Mouse (Mus musculus) erythroblast, adult 5-6 weeks (primary cell): ENCODE measurements at regions not wholly inside any gene's neighbourhood (a gene's known extent, or its start where the extent isn't known, plus 50 kb on each side); places are given as distances from the start of the nearest gene placed in this dataset.

Experiments
- ATAC-seq: replicated peaks from 2 replicates; pipeline ENCODE4 v1.8.0; 2016; ENCODE audit warnings: moderate number of reproducible peaks, mild to moderate bottlenecking, moderate TSS enrichment, inconsistent platforms; ENCODE audit not compliant: poor library complexity, low FRiP score, severe bottlenecking

- no peak for ATAC-seq
Measured at GRCm38 (mm10) chr4:45713837-45714508, 84.8 kb upstream of the Aldh1b1 start.

DNA sequence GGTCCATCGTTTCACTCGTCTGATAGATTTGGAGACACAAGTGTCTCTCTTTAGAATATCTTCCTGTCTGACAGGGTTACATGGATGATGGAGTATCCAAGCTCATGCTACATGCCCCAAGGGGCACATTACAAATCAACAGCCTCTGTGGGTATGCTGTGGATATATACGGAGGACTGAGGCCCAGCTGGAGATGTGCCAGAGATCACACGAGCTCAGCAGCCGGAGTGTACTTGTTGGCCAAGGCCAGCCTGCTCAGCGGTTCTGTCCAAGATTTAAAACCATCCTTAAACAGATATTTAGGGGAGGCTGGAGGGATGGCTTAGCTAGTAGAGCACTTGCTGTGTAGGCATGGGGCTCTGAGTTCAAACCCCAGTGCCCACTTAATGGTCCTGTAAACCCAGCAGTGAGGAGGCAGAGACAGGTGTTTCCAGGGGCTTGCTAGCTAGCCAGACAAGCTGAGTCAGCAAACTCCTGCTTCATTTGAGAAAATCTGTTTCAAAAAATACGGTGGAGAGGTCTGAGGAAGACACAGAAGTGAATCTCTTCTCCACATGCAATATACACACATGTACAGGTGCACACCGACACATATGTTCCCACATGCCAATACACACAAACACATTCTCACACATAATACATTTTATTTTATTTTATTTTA lies 85.6 kb upstream of the Aldh1b1 start:
- ATAC-seq = no peak

GRCm38 (mm10) chr4:45703997-45704396 lies 94.8 kb upstream of the Aldh1b1 start:
- ATAC-seq = no peak

- no peak for ATAC-seq
Measured at GRCm38 (mm10) chr4:45699601-45700000, 99.2 kb upstream of the Aldh1b1 start.

- ATAC-seq = no peak
Measured at GRCm38 (mm10) chr4:45695239-45695638, 103.6 kb upstream of the Aldh1b1 start.

DNA sequence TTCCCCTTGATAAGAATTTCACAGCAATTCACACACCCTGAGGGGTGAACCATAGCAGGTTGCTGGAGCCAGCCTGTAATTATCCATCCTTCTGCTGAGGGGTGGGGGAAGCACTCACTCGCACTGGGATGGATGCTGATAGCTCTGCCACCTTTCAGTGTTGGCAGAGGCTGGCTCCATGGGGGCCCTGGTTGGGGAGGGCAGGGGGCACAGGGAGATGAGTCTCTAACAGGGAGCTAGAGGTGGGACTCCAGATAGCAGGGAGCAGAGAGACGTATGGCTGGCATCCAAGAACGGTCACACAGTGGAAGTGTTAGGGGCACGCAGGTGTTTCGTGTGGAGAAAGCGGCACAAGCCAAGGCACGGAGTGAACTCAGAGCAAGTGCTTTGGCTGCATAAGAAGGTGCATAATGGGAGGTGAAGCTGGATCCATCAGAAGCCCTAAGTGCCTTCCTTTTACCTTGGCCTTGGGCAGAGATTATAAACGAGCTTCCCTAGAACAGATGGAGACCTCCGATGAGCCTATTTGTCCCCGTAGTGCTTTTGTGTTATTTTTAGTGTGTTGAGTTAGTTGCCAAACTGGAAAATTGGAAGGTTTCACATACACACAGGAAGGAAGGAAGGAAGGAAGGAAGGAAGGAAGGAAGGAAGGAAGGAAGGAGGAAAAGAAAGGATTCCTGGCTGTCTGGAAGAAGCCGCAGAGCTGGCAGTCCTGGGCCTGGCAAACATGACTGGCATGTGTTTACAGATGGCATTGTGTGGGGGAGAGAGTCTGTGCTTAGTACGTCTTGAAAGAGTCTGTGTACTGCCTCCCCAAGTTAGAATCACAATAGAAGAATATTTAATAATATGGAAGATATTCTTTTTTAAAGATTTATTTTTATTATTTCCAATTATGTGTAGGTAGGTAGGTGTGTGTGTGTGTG lies 108.6 kb upstream of the Aldh1b1 start:
- no peak for ATAC-seq

DNA sequence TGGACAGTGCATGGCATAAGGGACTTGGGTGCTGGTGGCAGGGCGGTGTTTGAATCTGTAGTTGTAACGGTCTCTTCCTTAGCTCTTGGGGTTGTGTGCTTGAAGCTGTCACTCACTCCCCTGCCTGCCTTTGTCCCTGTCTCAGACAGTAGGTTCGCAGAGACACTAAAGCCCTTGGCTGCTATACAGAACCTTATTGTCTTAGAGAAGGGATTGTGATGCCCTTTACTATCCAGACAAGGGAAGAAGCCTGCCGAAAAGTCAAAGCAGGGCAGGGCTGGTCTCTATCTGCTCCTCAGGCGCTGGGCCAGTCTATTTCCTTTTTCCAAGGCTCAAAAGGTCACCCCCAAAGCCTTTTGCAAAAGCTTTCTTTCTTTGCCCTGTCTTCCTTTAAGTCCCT lies 109.2 kb upstream of the Aldh1b1 start:
- ATAC-seq = no peak

GRCm38 (mm10) chr4:45688233-45688632 lies 110.6 kb upstream of the Aldh1b1 start:
- ATAC-seq = no peak

DNA sequence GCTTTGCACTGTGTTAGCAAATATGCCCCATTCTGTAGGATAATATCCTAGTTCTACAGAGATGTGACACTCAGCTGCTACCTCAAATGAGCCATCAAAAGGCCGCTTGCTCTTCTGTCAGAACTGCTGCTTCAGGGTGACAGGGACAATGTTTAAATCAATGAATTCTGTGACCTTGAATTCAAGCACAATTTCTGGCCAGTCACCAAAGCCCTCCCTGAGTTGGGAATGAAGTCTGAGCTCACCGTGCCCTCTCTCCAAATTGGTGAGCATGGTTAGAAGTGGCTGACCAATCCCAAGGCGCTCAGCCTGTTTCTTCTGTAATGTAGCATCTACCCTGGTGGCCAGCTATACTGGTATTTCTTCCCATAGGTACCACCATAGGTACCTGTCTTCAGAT lies 113.8 kb upstream of the Aldh1b1 start:
- no peak for ATAC-seq

GRCm38 (mm10) chr4:45683205-45683604 lies 115.6 kb upstream of the Aldh1b1 start:
- no peak for ATAC-seq

DNA sequence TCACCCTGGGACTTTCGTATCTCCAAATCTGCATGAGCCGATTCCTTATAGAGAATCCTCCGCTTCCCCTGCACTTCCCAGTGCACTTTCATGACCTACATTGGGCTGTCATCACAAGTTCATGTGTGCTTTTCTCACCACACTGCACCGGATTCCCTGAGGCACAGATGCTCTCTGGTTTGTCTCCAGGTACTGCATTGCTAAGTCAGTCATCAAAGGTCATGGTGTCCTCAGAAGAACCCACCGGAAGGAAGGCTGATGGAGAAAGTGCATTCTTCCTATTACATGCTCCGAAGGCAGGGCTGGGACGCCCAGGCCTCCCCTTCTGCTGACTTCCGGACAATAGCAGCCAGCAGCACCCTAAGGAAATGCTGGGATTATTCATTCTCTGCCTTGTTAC lies 116.1 kb upstream of the Aldh1b1 start:
- ATAC-seq = no peak

GRCm38 (mm10) chr4:45676137-45676536 lies 122.7 kb upstream of the Aldh1b1 start:
- ATAC-seq = no peak

- ATAC-seq = no peak
Measured at GRCm38 (mm10) chr4:45674291-45674690, 124.5 kb upstream of the Aldh1b1 start.

GRCm38 (mm10) chr4:45673081-45673819 lies 125.6 kb upstream of the Aldh1b1 start:
- no peak for ATAC-seq

DNA sequence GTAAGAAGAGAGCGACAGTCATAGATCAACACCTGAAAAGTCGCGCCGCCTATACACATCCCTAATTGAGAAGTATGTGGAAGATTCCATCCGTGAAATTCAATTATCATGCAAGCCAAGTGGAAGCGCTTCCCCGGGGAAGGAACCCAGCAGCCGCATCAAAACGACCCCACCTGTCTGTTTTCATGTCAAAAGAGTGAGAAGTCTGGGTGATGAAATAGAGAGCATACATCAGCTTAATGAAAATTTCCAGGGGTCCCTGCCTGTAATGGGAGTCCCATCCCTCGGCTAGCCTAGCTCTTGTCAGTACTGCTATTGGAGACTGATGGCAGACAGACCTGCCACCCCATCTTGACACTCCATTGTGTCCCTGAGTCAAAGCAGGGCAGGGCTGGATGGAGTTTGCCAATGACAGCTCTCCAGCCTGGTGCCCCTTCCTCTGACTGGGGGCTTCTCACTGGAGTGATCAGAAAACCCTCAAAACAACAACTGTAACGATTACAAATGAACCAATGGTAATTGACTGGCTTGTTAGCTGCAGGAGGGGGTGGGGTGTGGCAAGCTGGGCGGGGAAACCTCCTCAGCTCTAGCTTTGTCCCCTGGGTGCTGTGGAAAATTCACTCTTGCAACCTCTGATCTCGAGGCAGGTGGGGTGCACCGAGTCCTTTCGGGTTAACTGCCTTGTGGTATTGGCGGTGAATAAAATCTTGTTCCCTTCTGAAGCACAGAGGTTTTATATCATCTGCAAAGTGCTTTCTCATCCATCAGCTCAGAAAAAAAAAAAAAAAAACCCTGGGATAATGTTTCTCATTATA lies 126.4 kb upstream of the Aldh1b1 start:
- no peak for ATAC-seq

GRCm38 (mm10) chr4:45664372-45664771 lies 132.1 kb upstream of the Shb start:
- ATAC-seq = no peak

DNA sequence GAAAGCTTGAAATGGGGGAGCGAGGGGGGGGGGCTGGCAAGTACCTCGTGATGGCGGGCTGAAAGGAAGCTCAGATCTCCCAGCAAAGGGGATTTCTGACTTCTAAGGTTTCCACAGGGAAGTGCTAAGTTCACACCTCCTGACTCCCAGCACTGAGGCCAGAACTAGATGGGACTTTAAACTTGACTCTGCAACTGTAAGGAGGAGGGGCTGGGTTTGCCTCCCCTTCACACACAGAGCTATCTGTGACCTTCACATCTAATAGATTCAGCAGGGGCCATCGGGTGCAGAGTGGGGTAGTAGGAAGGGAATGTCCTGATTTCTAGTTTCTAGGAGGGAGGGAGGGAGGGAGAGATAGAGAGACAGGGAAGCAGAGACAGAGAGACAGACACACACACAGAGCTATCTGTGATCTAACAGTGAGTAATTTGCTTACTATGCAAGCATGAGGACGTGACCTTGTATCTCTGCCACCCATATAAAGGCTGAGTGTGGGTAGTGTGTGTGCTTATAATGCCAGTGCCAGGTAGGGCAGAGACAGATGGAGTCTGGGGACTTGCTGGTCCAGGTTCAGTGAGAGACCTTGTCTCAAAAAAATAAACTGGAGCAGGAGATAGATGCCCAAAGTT lies 125.2 kb upstream of the Shb start:
- no peak for ATAC-seq

DNA sequence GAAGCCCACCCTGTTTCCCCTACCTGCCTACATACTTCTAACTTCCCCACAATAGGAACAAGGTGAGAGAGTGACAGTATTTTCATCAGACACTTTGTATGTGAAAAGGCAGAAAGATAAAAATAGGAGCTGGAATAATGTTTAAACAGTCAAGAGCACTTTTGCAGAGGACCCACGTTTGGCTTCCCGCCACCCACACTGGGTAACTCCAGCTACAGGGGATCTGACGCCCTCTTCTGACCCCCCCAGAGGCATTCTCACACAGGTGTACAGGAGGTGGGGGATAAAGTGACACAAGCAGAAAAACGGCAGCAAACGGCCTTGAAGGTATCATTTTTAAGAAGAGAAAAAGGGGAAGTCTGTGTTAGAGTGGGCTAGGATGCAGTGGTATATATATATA lies 123.5 kb upstream of the Shb start:
- no peak for ATAC-seq

GRCm38 (mm10) chr4:45654804-45655155 lies 122.5 kb upstream of the Shb start:
- no peak for ATAC-seq
